Mouse (Mus musculus): ENCODE results near the gene Zfp493. TPM values are rescaled to one million over a fixed set of nuclear protein-coding genes. Genes with fewer than 3 reads are reported as not detected.
"Not testable (repeated sequence)": the region's sequence is repeated elsewhere in the genome, so short reads cannot be mapped to it uniquely, and the experiment has no call there.

Zfp493 gene
- polyA plus RNA-seq (2012; fragmentation: generic; extraction: Trizol): 0.08 TPM

DNA sequence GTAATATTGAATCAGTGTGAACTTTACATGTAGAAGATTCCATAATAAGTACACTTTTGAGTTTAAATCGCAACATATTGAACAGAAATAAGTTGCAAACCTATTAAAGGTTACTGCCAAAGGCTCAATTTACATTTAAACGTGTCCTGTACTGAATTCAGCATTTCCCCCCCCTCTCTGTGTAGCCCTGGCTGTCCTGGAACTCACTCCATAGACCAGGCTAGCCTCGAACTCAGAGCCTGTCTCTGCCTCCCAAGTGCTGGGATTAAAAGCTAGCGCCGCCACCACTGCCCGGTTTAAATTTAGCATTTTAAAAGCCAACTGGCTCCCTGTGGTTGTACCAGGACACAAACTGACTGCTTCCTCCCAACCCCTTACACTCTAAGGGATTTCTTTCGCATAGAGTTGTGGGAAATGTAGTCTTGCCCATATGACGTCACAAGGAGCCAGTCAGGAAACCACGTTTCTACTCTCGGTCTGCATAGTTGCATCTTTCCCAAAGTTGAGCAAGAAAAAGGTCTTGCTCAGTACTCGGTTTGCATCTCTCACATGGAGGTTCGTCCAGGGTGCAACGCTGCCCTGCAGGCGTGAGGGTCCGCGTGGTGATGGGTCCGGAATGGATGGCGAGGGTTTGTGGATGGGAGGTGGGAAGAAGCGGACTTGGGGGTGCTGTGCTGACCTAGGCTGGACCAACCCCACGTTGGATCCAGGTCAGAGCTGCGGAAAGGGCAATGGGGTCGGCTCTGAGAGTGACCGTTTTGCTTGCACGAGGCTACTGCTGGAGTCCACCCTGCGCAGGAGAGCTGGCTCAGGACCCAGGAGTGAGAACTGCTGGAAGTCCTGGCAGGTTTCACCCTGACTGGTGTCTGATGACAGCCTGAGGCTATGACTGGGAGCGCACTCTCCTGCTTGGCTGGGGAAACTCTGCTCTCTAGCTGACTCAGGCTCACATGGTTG is at the start of gene Zfp493:
Zfp493 (plus strand) TSS at position 429 of the 957 bp plus-strand sequence.
- no peak for TF ChIP-seq TCF3 (IDR thresholded peaks at IDR 0.05; ENCODE audit: insufficient read length, low read depth)
- TF ChIP-seq MAX (IDR thresholded peaks at IDR 0.05; ENCODE audit: low read depth): no peak
- TF ChIP-seq MYOD1 (IDR thresholded peaks at IDR 0.05; ENCODE audit: control insufficient read depth in 1 of 3, insufficient read length in 2 of 3, low read depth in 2 of 3): no peak
- no peak for TF ChIP-seq REST (IDR thresholded peaks at IDR 0.05; ENCODE audit: insufficient read depth, insufficient read length)
- TF ChIP-seq POLR2A (IDR thresholded peaks at IDR 0.05; ENCODE audit: insufficient read length, low read depth): peak; percentile 6
- TF ChIP-seq CEBPB (IDR thresholded peaks at IDR 0.05; ENCODE audit: insufficient read depth, poor library complexity, severe bottlenecking): 0 out of 2 replicates have a peak, but pooled peaks have one; percentile 24
- no peaks in the 10 kb centered on the region for H3K36me3 ChIP-seq (ENCODE audit: control insufficient read depth, insufficient read depth)
- H3K4me2 ChIP-seq (ENCODE audit: low read depth): peak within 1 kb of the TSS; percentile 72
- H3K4me3 ChIP-seq: peak within 1 kb of the TSS; percentile 29
- peak within 1 kb of the TSS; percentile 4 for H3ac ChIP-seq (ENCODE audit: control insufficient read depth, insufficient read length)
- H3K27me3 ChIP-seq (ENCODE audit: control insufficient read depth, insufficient read depth, insufficient read length): no peaks in the 10 kb centered on the region
- no peaks in the 10 kb centered on the region for H3K79me2 ChIP-seq (ENCODE audit: control insufficient read depth, insufficient read depth)

DNA sequence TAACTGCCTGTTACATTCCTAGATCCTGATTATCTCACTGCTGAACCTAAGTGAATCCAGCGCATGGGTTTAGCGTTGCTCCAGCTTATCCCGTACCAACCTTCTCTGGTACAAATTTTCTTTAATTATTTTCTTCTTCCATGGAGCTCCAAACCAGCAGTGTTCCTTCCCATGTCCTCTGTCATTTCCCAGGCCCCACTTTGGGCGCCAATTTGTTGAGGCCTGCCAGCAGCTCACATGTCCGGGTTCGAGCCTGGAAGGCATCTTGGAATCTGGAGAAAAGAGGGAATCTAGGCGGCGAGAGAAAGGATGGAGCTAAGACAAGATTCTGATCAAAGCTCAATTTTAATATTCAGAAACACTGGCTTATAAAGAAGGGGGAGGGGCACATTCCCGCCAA is 45.1 kb upstream of the Zfp493 start:
- not testable (repeated sequence) for H3K36me3 ChIP-seq (ENCODE audit: control insufficient read depth, insufficient read depth); H3K4me3 ChIP-seq; H3K27me3 ChIP-seq (ENCODE audit: control insufficient read depth, insufficient read depth, insufficient read length); H3K4me2 ChIP-seq (ENCODE audit: low read depth); H3K79me2 ChIP-seq (ENCODE audit: control insufficient read depth, insufficient read depth); H3ac ChIP-seq (ENCODE audit: control insufficient read depth, insufficient read length)

DNA sequence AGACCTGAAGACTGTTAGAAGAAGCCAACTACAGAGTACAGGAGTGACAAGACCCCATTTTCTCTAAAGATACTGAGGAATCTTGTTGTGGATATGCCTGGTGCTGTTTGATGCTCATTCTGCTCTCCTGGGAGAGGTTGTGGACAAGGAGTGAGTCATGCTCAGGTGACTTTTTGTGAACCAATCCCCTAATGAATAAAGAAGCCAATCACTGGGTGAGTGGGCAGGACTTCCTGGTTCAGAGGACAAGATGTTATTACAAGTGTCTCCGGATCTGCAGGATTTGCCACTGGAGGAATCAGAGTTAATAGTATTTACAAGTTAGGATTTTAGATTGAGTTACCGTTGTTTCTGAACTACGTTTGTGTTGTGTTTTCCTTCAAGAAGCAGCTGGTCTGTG is 36.6 kb upstream of the Zfp493 start:
- Histone ChIP-seq H3K27me3 (ENCODE audit: control insufficient read depth, insufficient read depth, insufficient read length) (no peaks in the 10 kb centered on the region), H3K4me3 (no peak overlapping the region), H3K79me2 (ENCODE audit: control insufficient read depth, insufficient read depth) (no peaks in the 10 kb centered on the region), H3ac (ENCODE audit: control insufficient read depth, insufficient read length) (no peak overlapping the region), H3K36me3 (ENCODE audit: control insufficient read depth, insufficient read depth) (no peaks in the 10 kb centered on the region), H3K4me2 (ENCODE audit: low read depth) (no peak overlapping the region)
- TF ChIP-seq POLR2A (IDR thresholded peaks at IDR 0.05; ENCODE audit: insufficient read length, low read depth) (no peak), MAX (IDR thresholded peaks at IDR 0.05; ENCODE audit: low read depth) (no peak), TCF12 (IDR thresholded peaks at IDR 0.05; ENCODE audit: insufficient read depth, poor library complexity, severe bottlenecking) (no peak), MYOG (IDR thresholded peaks at IDR 0.05; ENCODE audit: control insufficient read depth in 1 of 3, insufficient read depth in 1 of 3, insufficient read length in 2 of 3, low read depth in 2 of 3) (no peak), POLR2AphosphoS2 (IDR thresholded peaks at IDR 0.05; ENCODE audit: insufficient read length, low read depth) (no peak), E2F4 (IDR thresholded peaks at IDR 0.05; ENCODE audit: insufficient read depth) (no peak), SRF (IDR thresholded peaks at IDR 0.05; ENCODE audit: control insufficient read depth, insufficient read length, low read depth) (no peak), REST (IDR thresholded peaks at IDR 0.05; ENCODE audit: insufficient read depth, insufficient read length) (no peak)

GRCm38 (mm10) chr13:67743896-67744295 is 35.6 kb upstream of the Zfp493 start:
- H3K36me3 ChIP-seq (ENCODE audit: control insufficient read depth, insufficient read depth): peaks cover 10% of the 10 kb centered on the region
- no peak overlapping the region for H3ac ChIP-seq (ENCODE audit: control insufficient read depth, insufficient read length)
- no peaks in the 10 kb centered on the region for H3K79me2 ChIP-seq (ENCODE audit: control insufficient read depth, insufficient read depth)
- no peak for TF ChIP-seq POLR2A (IDR thresholded peaks at IDR 0.05; ENCODE audit: insufficient read length, low read depth)
- TF ChIP-seq TCF12 (IDR thresholded peaks at IDR 0.05; ENCODE audit: insufficient read depth, poor library complexity, severe bottlenecking): no peak
- TF ChIP-seq MYOD1 (IDR thresholded peaks at IDR 0.05; ENCODE audit: control insufficient read depth in 1 of 3, insufficient read length in 2 of 3, low read depth in 2 of 3): no peak
- TF ChIP-seq POLR2AphosphoS2 (IDR thresholded peaks at IDR 0.05; ENCODE audit: insufficient read length, low read depth): no peak
- no peak for TF ChIP-seq TCF3 (IDR thresholded peaks at IDR 0.05; ENCODE audit: insufficient read length, low read depth)
- no peak for TF ChIP-seq MYOG (IDR thresholded peaks at IDR 0.05; ENCODE audit: control insufficient read depth in 1 of 3, insufficient read depth in 1 of 3, insufficient read length in 2 of 3, low read depth in 2 of 3)
- TF ChIP-seq E2F4 (IDR thresholded peaks at IDR 0.05; ENCODE audit: insufficient read depth): no peak
- no peak for TF ChIP-seq MAX (IDR thresholded peaks at IDR 0.05; ENCODE audit: low read depth)
- TF ChIP-seq CEBPB (IDR thresholded peaks at IDR 0.05; ENCODE audit: insufficient read depth, poor library complexity, severe bottlenecking): no peak
- no peak for TF ChIP-seq REST (IDR thresholded peaks at IDR 0.05; ENCODE audit: insufficient read depth, insufficient read length)
- TF ChIP-seq SRF (IDR thresholded peaks at IDR 0.05; ENCODE audit: control insufficient read depth, insufficient read length, low read depth): no peak
- TF ChIP-seq USF1 (IDR thresholded peaks at IDR 0.05; ENCODE audit: low read depth): no peak
- H3K4me3 ChIP-seq: no peak overlapping the region
- H3K27me3 ChIP-seq (ENCODE audit: control insufficient read depth, insufficient read depth, insufficient read length): no peaks in the 10 kb centered on the region
- no peak overlapping the region for H3K4me2 ChIP-seq (ENCODE audit: low read depth)
